Mouse (Mus musculus): ENCODE measurements around the gene Tmem94. TPM values are rescaled to one million over a fixed set of nuclear protein-coding genes. Genes with fewer than 3 reads are reported as not detected.

Gene Tmem94
- polyA plus RNA-seq, 1 experiment, result 42.0 TPM

- WGBS, result 82% methylated on average over 10 of the region's 10 CpGs
- Histone ChIP-seq H3K4me1 (ENCODE audit: control insufficient read depth, insufficient read depth, insufficient read length) (no peaks in the 10 kb centered on the region; the same call in 1 of the 2 replicates), H3K4me3 (ENCODE audit: extremely low read depth, insufficient read depth, insufficient read length) (no peak overlapping the region), H3K27me3 (ENCODE audit: control insufficient read depth, insufficient read depth, low read length) (no peaks in the 10 kb centered on the region), H3K27ac (ENCODE audit: insufficient read depth, low read length) (no peak overlapping the region), H3K36me3 (ENCODE audit: control insufficient read depth, insufficient read depth, low read length) (peaks cover 9% of the 10 kb centered on the region)
- TF ChIP-seq POLR2A (IDR thresholded peaks at IDR 0.05; ENCODE audit: low read depth, low read length) (no peak), CTCF (IDR thresholded peaks at IDR 0.05; ENCODE audit: extremely low read depth, insufficient read depth, insufficient read length, insufficient replicate concordance) (no peak)
- no peak for DNase-seq (ENCODE audit: low read depth in 1 of 2, low spot score in 2 of 2)
Observed at GRCm38 (mm10) chr11:115806154-115806553, 40.9 kb downstream of the Tmem94 start.

GRCm38 (mm10) chr11:115807306-115807705 lies 42.1 kb downstream of the Tmem94 start:
- TF ChIP-seq CTCF (IDR thresholded peaks at IDR 0.05; ENCODE audit: extremely low read depth, insufficient read depth, insufficient read length, insufficient replicate concordance) (no peak), POLR2A (IDR thresholded peaks at IDR 0.05; ENCODE audit: low read depth, low read length) (no peak)
- no peak overlapping the region for H3K27ac ChIP-seq (ENCODE audit: insufficient read depth, low read length)
- no peak for DNase-seq (ENCODE audit: low read depth in 1 of 2, low spot score in 2 of 2)
- H3K27me3 ChIP-seq (ENCODE audit: control insufficient read depth, insufficient read depth, low read length), result no peaks in the 10 kb centered on the region
- WGBS, result 92% methylated on average over 6 of the region's 6 CpGs
- H3K4me1 ChIP-seq (ENCODE audit: control insufficient read depth, insufficient read depth, insufficient read length), result no peaks in the 10 kb centered on the region; the same call in 1 of the 2 replicates
- H3K4me3 ChIP-seq (ENCODE audit: extremely low read depth, insufficient read depth, insufficient read length), result no peak overlapping the region
- H3K36me3 ChIP-seq (ENCODE audit: control insufficient read depth, insufficient read depth, low read length), result peaks cover 4% of the 10 kb centered on the region

- H3K27me3 ChIP-seq (ENCODE audit: control insufficient read depth, insufficient read depth, low read length), result no peaks in the 10 kb centered on the region
- H3K36me3 ChIP-seq (ENCODE audit: control insufficient read depth, insufficient read depth, low read length), result peaks cover 4% of the 10 kb centered on the region
- no peak for TF ChIP-seq POLR2A (IDR thresholded peaks at IDR 0.05; ENCODE audit: low read depth, low read length)
- TF ChIP-seq CTCF (IDR thresholded peaks at IDR 0.05; ENCODE audit: extremely low read depth, insufficient read depth, insufficient read length, insufficient replicate concordance), result no peak
- no peak overlapping the region for H3K4me3 ChIP-seq (ENCODE audit: extremely low read depth, insufficient read depth, insufficient read length)
- H3K27ac ChIP-seq (ENCODE audit: insufficient read depth, low read length), result no peak overlapping the region
- H3K4me1 ChIP-seq (ENCODE audit: control insufficient read depth, insufficient read depth, insufficient read length), result peaks cover 1% of the 10 kb centered on the region; the same call in 1 of the 2 replicates
- 88% methylated on average over 11 of the region's 11 CpGs for WGBS
- DNase-seq (ENCODE audit: low read depth in 1 of 2, low spot score in 2 of 2), result no peak
Observed at GRCm38 (mm10) chr11:115807971-115808370, 42.7 kb downstream of the Tmem94 start.

GRCm38 (mm10) chr11:115808696-115809310 lies 43.6 kb downstream of the Tmem94 start:
- Histone ChIP-seq H3K27ac (ENCODE audit: insufficient read depth, low read length) (no peak overlapping the region), H3K36me3 (ENCODE audit: control insufficient read depth, insufficient read depth, low read length) (peaks cover 3% of the 10 kb centered on the region), H3K27me3 (ENCODE audit: control insufficient read depth, insufficient read depth, low read length) (no peaks in the 10 kb centered on the region), H3K4me1 (ENCODE audit: control insufficient read depth, insufficient read depth, insufficient read length) (peaks cover 3% of the 10 kb centered on the region; the same call in 1 of the 2 replicates), H3K4me3 (ENCODE audit: extremely low read depth, insufficient read depth, insufficient read length) (no peak overlapping the region)
- no peak for TF ChIP-seq CTCF (IDR thresholded peaks at IDR 0.05; ENCODE audit: extremely low read depth, insufficient read depth, insufficient read length, insufficient replicate concordance)
- no peak for TF ChIP-seq POLR2A (IDR thresholded peaks at IDR 0.05; ENCODE audit: low read depth, low read length)
- 43% methylated on average over 10 of the region's 10 CpGs for WGBS
- no peak for DNase-seq (ENCODE audit: low read depth in 1 of 2, low spot score in 2 of 2)

- Histone ChIP-seq H3K4me3 (ENCODE audit: extremely low read depth, insufficient read depth, insufficient read length) (no peak overlapping the region), H3K4me1 (ENCODE audit: control insufficient read depth, insufficient read depth, insufficient read length) (peaks cover 3% of the 10 kb centered on the region; the same call in 1 of the 2 replicates), H3K36me3 (ENCODE audit: control insufficient read depth, insufficient read depth, low read length) (peaks cover 3% of the 10 kb centered on the region), H3K27me3 (ENCODE audit: control insufficient read depth, insufficient read depth, low read length) (no peaks in the 10 kb centered on the region), H3K27ac (ENCODE audit: insufficient read depth, low read length) (no peak overlapping the region)
- DNase-seq (ENCODE audit: low read depth in 1 of 2, low spot score in 2 of 2), result no peak
- TF ChIP-seq CTCF (IDR thresholded peaks at IDR 0.05; ENCODE audit: extremely low read depth, insufficient read depth, insufficient read length, insufficient replicate concordance) (no peak), POLR2A (IDR thresholded peaks at IDR 0.05; ENCODE audit: low read depth, low read length) (no peak)
- 74% methylated on average over 8 of the region's 8 CpGs for WGBS
Observed at GRCm38 (mm10) chr11:115809311-115809781, 44.1 kb downstream of the Tmem94 start.

GRCm38 (mm10) chr11:115810377-115810776 lies 45.1 kb downstream of the Tmem94 start:
- WGBS, result 89% methylated on average over 14 of the region's 14 CpGs
- no peaks in the 10 kb centered on the region for H3K27me3 ChIP-seq (ENCODE audit: control insufficient read depth, insufficient read depth, low read length)
- no peak overlapping the region for H3K4me3 ChIP-seq (ENCODE audit: extremely low read depth, insufficient read depth, insufficient read length)
- H3K4me1 ChIP-seq (ENCODE audit: control insufficient read depth, insufficient read depth, insufficient read length), result peaks cover 8% of the 10 kb centered on the region
- no peak for DNase-seq (ENCODE audit: low read depth in 1 of 2, low spot score in 2 of 2)
- no peaks in the 10 kb centered on the region for H3K36me3 ChIP-seq (ENCODE audit: control insufficient read depth, insufficient read depth, low read length)
- no peak overlapping the region for H3K27ac ChIP-seq (ENCODE audit: insufficient read depth, low read length)
- TF ChIP-seq CTCF (IDR thresholded peaks at IDR 0.05; ENCODE audit: extremely low read depth, insufficient read depth, insufficient read length, insufficient replicate concordance) (no peak), POLR2A (IDR thresholded peaks at IDR 0.05; ENCODE audit: low read depth, low read length) (no peak)
